Mouse (Mus musculus): ENCODE data around the gene Tef.

Gene Tef

GRCm38 (mm10) chr15:81800391-81800790, 1.8 kb upstream of the Tef start:
- DNase-seq (ENCODE audit: low spot score): no peak

DNA sequence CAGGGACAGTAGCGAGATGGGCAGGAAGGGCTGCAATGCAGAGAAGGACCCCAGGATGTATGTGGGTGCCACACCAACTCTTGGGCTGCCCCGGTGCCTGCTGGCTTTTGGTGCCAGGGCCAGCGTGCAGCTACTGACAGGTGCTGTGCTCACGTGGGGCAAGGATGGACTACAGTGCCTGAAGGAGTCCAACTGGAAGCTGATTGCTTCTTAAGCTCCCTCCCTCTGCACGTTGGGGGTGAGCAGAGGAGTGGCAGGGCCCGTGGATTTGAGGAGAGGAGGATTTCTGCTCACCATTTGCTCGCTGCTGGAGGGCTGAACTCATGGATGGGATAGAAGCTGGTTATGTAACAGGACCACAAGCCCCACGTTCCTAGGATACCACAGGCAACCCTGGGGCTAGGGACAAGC, 725 bp downstream of the Tef start:
- DNase-seq (ENCODE audit: low spot score): no peak

DNA sequence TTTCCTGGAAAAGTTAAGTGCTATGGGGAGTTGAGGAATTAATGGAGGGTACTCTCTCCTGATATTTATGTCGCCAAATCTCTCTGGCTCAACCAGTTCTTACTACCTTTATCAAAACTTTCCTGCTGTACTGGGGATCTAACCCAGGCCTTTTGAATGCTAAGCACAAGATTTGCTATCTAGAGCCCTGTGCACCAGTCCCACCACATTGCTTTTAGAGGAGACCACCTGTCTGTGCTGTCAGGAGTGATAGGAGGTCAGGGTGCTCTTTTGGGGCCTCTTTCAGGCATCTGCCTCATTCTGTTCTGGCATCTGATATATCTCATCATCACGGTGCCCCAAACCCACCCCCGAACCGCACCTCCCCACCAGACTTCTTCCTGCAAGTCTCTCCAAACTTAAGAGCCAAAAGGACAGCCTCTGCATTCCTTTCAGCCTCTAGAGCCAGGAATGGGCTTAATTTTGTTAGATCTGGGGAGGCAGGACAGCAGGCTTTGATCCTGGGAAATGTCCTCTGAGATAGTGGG, 1.3 kb downstream of the Tef start:
- no peak for DNase-seq (ENCODE audit: low spot score)

GRCm38 (mm10) chr15:81804172-81804571, 2.0 kb downstream of the Tef start:
- no peak for DNase-seq (ENCODE audit: low spot score)

DNA sequence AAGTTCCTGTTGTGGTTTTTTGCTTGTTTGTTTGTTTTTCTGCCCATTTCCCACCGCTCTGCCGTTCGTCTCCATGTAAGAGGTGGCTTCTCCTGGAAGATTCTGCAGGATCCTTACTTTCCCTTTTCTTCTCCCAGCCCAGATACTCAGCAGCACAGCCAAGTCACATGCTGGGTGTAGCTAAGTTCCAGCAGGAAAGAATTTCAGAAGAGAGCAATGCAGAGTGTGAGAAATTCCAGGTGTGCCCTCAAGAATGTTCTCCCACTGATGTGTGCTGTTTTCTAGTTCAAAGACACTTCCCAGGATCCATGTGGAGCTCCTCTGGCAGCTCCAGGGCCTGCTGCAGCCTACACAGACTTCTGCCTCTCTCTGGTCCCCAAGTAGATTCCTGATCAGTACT, 2.7 kb downstream of the Tef start:
- DNase-seq (ENCODE audit: low spot score): no peak

- no peak for DNase-seq (ENCODE audit: low spot score)
These were observed 3.4 kb downstream of the Tef start for GRCm38 (mm10) chr15:81805624-81806023.

- no peak for DNase-seq (ENCODE audit: low spot score)
These were observed 4.6 kb downstream of the Tef start for GRCm38 (mm10) chr15:81806621-81807404.

DNA sequence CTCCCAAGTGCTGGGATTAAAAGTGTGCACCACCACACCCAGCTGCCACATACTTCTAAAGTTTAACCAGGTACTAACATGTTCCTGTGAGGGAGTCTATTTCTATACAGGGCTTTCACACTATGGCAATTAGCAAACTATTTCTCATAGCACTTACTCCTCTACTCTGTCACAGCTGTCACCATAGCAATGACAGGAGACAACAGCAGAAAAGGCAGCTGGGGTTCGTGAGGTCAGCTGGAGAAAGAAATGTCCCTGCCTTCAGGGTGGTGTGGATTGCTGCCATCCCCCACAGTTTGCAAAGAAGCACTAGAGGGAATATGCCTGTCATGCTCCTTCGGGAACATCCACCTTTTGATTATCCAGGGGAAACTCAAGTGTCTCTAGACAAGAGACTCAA, 6.6 kb downstream of the Tef start:
- DNase-seq (ENCODE audit: low spot score): no peak

DNA sequence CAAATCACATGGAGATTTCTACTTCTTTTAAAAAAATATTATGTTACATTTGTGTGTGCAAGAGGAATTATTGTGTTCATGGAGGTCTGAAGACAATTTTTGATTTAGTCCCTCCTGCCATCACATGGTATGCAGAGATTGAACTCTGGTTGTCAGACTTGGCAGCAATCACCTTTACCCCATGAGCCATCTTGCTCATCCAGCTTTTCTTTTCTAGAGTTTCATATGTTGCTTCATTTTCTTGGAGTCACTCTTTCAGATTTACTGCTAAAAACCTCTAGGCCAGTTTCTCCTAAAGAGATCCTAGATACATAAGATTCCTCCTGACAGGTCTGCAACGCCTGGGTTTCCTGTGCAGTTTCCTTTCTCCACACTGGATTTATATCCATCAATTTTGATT, 7.3 kb downstream of the Tef start:
- no peak for DNase-seq (ENCODE audit: low spot score)

GRCm38 (mm10) chr15:81810150-81810549, 7.9 kb downstream of the Tef start:
- DNase-seq (ENCODE audit: low spot score): peak; percentile 25

DNA sequence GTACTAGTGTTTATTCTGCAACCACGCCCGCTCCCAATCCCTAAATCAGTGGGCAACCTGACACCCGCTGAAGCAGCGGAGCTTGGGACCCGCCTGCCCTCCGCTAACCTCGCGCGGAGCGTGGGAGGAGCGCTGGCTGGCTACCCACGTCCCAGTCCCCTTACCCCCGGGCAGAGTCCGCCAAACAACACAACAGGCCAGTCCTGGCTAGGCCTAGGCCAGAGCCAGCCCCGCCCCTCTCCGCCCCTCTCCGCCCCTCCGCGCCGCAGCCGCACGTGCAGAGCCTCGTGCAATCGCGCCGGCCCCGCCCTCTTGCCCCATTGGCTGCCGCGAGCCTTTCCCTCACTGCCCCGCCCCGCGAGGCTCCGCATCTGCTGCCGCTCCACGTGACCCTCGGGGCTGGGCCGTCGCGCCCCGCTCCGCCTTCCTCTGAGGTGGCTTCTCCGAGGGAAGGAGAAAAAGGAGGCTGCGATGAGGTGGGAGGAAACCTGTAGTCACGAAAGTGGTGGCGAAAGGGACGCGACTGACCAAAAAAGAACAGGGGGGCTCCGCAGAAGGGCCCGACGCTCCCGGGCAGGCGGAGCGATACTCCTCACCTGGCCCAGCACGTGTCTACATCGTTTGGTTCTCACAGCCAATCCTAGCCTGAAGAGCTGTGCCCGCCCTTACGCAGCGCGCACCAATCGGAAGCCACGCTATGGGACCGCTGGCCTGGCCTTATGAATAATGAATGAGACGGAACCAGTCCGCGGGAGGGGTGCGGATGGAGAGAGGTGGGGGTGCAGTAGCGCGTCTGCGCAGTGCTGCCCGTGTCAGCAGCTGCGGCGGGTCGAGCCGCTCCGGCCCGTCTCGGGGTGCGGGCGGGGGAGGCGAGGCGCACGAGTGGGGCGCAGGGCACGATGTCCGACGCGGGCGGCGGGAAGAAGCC, 8.7 kb downstream of the Tef start:
- peak; percentile 96 for DNase-seq (ENCODE audit: low spot score)

GRCm38 (mm10) chr15:81811599-81811996, 9.4 kb downstream of the Tef start:
- no peak for DNase-seq (ENCODE audit: low spot score)

DNA sequence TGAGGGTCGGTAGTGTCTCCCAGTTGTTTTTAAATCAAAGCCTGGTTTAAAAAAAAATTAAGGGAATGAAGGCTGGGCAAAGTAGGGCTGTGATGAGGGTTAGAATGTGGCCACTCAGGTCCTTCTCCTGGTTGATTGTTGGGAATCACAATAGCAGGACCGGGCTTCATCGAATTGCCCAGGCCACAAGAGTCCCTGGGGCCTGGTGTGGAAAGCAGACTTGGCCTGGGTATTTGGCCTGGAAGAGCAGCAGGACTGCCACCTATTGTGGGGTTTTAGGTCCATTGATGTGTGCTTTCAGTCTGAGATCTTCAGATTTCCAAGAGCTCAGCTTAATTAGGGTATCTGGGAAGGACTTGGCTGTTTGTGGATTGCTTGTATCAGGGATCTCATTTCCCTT, 10.1 kb downstream of the Tef start:
- DNase-seq (ENCODE audit: low spot score): no peak

- DNase-seq (ENCODE audit: low spot score): no peak
These were observed 10.7 kb downstream of the Tef start for GRCm38 (mm10) chr15:81812696-81813631.

DNA sequence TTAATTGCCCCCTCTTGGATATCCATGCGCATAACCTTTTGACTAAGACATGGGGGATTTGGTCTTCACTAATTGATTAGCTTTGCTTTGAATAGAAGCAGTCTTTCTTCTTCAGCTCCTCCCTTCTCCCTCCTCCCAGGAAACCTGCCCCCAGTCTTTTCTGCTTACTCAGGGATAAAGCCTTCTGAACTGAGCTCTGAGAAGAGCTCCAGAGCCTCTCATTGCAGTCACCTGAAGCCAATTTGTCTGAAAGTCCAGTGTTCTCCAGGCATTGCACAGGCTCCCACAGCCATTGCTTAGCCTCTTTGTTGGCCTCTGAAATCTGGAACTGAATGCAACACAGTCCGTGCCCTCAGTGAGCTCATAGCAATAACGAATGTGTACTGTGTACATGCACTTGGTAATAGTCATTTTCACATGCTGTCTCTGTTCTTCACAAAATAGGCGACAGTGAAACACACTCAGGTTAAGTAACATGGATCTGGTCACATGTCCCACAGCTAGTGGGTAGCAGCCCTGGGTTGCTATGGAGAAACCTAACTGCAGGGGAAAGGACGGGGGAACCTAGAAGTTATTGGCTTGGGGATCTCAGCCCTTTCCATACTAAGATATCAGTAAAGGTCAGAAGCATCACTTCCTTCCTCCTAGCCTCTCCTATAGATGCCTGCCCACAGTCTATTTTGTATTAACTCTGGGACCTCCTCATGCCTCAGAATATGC, 11.9 kb downstream of the Tef start:
- no peak for DNase-seq (ENCODE audit: low spot score)

DNA sequence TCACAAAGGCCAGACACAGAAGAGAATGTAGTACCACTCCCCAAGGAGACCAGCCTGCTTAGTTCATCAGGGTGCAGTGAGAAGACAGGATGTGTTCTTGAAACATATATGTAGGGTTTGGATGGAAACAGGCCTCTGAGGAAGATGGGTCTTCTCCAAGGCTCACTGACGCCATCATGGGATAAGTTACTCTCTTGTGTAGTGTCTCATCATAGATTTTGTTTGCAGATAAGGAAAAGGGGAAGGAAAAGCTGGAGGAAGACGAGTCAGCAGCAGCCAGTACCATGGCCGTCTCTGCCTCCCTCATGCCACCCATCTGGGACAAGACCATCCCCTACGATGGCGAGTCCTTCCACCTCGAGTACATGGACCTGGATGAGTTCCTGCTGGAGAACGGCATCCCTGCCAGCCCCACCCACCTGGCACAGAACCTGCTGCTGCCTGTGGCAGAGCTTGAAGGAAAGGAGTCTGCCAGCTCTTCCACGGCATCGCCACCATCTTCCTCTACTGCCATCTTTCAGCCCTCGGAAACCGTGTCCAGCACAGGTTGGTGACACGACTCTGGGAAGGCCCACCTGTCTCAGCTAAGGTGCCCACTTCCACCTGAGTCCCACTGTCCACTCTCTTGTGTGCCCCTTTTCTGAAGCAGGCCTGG, 12.6 kb downstream of the Tef start:
- DNase-seq (ENCODE audit: low spot score): no peak

DNA sequence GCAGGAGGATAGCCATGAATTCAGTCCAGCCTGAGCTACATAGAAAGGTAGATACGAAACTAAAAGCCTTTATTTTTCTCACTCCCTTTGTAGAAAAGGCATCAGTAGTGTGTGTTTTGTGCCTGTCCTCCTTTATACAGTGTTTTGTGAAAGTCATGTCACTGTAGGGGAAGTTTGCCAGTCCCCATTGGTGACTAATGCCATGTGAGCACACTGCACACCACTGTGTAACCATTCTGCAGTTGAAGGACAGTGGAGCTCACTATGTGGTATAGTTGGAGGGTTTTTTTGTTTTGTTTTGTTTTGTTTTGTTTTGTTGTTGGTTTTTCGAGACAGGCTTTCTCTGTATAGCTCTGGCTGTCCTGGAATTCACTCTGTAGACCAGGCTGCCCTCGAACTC, 16.2 kb downstream of the Tef start:
- DNase-seq (ENCODE audit: low spot score): no peak

GRCm38 (mm10) chr15:81822631-81823030, 20.4 kb downstream of the Tef start:
- DNase-seq (ENCODE audit: low spot score): no peak

GRCm38 (mm10) chr15:81824832-81825231, 22.6 kb downstream of the Tef start:
- DNase-seq (ENCODE audit: low spot score): no peak

DNA sequence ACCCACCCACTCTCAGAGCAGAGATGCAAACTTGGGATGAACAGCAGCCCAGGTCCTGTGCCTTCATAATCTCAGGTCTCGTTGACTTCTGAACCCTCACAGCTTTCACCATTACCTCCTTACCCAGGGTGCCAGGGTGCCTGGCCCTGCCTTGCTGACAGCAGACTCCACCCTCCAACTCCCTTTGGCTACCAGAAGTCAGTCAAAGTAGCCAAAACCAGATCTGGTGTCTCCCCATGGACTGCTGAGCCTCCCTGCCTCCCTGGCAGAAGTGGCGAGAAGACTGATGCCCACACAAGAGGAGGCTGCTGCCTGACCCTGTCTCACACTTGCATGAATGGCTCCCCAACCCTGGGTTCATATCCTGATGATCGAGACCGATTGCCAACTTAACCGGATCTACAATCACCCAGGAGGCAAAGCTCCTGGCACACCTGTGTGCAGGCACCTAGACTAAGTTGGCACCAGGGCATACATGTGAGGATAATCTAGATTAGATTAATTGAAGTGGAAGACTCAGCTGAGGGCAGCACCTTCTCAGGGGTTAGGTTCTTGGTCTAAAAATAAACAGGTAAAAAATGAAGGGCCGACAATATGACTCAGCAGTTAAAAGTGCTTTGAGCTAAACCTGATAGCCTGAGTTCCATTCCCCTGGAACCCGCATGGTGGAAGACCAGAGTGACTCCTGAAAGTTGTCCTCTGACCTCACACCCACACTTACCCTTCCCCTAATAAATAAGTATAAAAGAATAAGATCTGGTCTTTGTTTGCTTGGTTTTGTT, 26.4 kb downstream of the Tef start:
- DNase-seq (ENCODE audit: low spot score): no peak

All from spleen, adult 12 weeks (tissue).